Mouse (Mus musculus): ENCODE results near the gene Sh3rf1.

DNA sequence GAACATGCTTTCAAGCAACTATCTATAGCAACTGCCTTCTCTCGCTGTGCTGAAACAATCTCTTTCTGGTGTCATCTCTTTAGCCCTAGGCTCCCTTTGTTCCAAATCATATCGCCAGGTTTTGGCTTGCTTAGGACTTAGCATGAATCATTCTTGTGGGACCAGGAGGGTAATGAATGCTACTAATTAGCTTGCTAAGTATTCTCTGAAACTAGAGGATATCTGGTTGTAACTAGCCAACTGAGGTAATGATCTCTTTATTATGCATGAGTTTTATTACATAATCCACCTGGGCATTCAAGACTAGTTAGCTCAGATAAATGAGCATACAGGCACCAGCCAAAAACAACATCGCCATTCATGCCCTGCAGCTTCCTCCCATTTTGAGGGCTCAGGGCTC lies 219.3 kb downstream of the Sh3rf1 start:
- TF ChIP-seq CTCF (IDR thresholded peaks at IDR 0.05; ENCODE audit: control insufficient read depth, insufficient read depth, insufficient read length) (no peak), MYOD1 (IDR thresholded peaks at IDR 0.05; ENCODE audit: control insufficient read depth, insufficient read length, low read depth) (no peak)

All from C2C12 (cell line).